Mouse (Mus musculus): ENCODE measurements around the gene Zfp275. TPM values are rescaled to one million over a fixed set of nuclear protein-coding genes. Genes with fewer than 3 reads are reported as not detected.
"Not testable (repeated sequence)": the region's sequence is repeated elsewhere in the genome, so short reads cannot be mapped to it uniquely, and the experiment has no call there.

The Zfp275 gene
- 14.9 and 16.3 TPM in 2 replicates for polyA plus RNA-seq (2014; fragmentation: Nextera tagmentation; extraction: Ambion mirVana)

DNA sequence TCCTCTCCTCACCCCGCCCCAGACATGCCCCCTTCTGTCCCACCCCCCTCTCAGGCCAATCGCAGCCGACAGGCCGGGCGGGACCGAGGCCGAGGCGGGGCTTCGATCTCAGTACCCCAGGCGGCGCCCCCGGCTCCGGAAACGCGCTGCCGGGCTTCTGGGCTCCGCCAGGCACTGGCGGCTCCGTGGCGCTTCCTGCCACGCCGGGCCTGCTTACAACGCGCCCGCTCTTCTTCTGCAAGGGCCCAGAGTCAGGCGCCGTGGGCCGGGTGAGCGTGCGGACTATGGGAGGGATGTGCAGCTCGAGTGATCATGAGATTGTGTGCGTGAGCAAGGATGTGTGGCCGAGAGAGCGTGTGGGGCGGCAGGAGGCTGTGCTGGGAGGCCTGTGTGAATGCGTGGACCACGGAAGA is at the start of gene Zfp275:
TSS of gene Zfp275 (plus strand) at position 139 of the 413 bp plus-strand sequence.
- Histone ChIP-seq H3K4me2 (ENCODE audit: low read length) (peak within 1 kb of the TSS; percentile 52), H3K4me1 (replicated peaks; ENCODE audit: control insufficient read depth, insufficient read depth, low read length) (no peaks in the 10 kb centered on the region), H3K36me3 (ENCODE audit: control insufficient read depth, insufficient read depth, low read length) (no peaks in the 10 kb centered on the region), H3K9ac (ENCODE audit: low read length) (peak within 1 kb of the TSS; percentile 66), H3K27me3 (replicated peaks; ENCODE audit: control insufficient read depth, insufficient read depth, low read length) (0 out of 2 replicates have a peak, but pooled peaks cover 9% of the 10 kb centered on the region), H3K9me3 (ENCODE audit: control insufficient read depth, low read length) (no peaks in the 10 kb centered on the region), H3K4me3 (ENCODE audit: low read depth, low read length) (peak within 1 kb of the TSS; percentile 57), H3K27ac (ENCODE audit: low read depth) (peak within 1 kb of the TSS; percentile 62)
- DNase-seq (ENCODE audit: low spot score) (peak; percentile 82), ATAC-seq (replicated peaks; ENCODE audit: low FRiP score, low TSS enrichment, low read depth) (peak; percentile 89)
- WGBS, result 11% methylated on average over 37 of the region's 37 CpGs

DNA sequence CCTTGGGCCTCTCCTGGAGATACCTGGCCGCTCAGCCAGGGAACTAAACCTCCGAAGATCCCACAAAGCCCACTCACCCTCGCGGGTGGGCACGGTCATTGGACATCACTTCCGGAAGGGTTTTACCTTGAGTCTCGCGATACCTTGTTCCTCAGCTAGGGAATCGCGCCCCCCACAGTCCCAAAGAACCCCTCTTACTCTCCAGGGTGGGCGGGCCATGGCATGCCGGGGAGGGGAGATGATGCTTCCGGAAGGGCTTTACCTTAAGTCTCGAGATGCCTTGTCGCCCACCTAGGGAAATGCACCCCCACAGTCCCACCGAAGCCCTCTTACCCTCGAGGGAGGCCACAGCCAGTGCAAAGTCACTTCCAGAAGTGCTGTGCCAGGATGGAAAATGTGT is 49.5 kb upstream of the Zfp275 start, which contains the start of the genes Xlr5a and Xlr5c:
TSS of gene Xlr5a (minus strand) at position 101 of the 400 bp plus-strand sequence.
TSS of gene Xlr5c (minus strand) at position 101 of the 400 bp plus-strand sequence.
- H3K36me3 ChIP-seq (ENCODE audit: control insufficient read depth, insufficient read depth, low read length); H3K4me2 ChIP-seq (ENCODE audit: low read length); H3K9ac ChIP-seq (ENCODE audit: low read length); H3K27ac ChIP-seq (ENCODE audit: low read depth); ATAC-seq (replicated peaks; ENCODE audit: low FRiP score, low TSS enrichment, low read depth); H3K4me3 ChIP-seq (ENCODE audit: low read depth, low read length); H3K4me1 ChIP-seq (replicated peaks; ENCODE audit: control insufficient read depth, insufficient read depth, low read length); H3K27me3 ChIP-seq (replicated peaks; ENCODE audit: control insufficient read depth, insufficient read depth, low read length); H3K9me3 ChIP-seq (ENCODE audit: control insufficient read depth, low read length); DNase-seq (ENCODE audit: low spot score): not testable (repeated sequence)
- WGBS, result 90% methylated on average over 12 of the region's 17 CpGs

DNA sequence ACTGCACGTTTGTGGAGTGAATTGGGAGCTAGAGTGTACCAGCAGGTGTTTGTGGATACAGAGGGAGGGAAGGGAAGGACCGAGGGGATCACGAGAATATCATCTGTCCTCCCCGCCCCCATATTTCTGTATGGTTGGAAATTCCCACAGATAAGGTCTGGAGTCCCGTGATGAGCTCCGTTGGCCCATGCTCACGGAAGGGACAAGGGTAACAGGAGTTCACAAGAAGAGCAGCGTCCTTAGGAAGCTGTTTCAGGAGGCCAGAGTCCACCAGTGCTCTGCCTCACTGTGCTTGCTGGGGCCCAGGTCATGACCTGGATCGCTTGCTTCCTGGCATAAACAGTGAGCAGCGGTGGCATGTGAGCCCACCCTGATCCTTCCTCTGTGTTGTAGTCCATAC is 46.7 kb upstream of the Zfp275 start:
- not testable (repeated sequence) for ATAC-seq (replicated peaks; ENCODE audit: low FRiP score, low TSS enrichment, low read depth)

DNA sequence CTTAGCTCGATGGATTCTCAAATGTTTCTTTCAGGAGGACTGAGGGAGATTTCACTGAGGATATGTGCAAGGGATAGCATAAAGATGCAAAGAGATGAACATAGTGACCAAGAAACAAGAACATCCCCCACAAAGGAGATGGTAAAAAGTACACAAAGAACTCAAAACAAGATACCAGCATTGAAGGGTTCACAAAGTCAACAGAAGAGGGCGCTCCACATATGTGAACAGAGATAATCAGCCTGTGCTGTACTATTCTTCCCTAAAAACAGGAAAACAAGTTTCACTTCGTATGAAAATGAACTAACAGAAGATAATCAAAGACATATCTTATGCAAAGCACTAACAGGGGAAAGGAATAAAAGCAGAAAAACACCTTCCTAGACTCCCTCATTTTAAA is 29.9 kb upstream of the Zfp275 start:
- WGBS, result 39% methylated on average over 3 of the region's 3 CpGs
- Histone ChIP-seq H3K36me3 (ENCODE audit: control insufficient read depth, insufficient read depth, low read length) (no peaks in the 10 kb centered on the region), H3K9ac (ENCODE audit: low read length) (no peak overlapping the region), H3K27me3 (replicated peaks; ENCODE audit: control insufficient read depth, insufficient read depth, low read length) (no peaks in the 10 kb centered on the region), H3K9me3 (ENCODE audit: control insufficient read depth, low read length) (no peaks in the 10 kb centered on the region), H3K27ac (ENCODE audit: low read depth) (no peak overlapping the region), H3K4me1 (replicated peaks; ENCODE audit: control insufficient read depth, insufficient read depth, low read length) (no peaks in the 10 kb centered on the region), H3K4me3 (ENCODE audit: low read depth, low read length) (no peak overlapping the region), H3K4me2 (ENCODE audit: low read length) (no peak overlapping the region)
- ATAC-seq (replicated peaks; ENCODE audit: low FRiP score, low TSS enrichment, low read depth) (no peak), DNase-seq (ENCODE audit: low spot score) (no peak)

More for the DNA sequence above, 46.7 kb upstream of the Zfp275 start:
- not testable (repeated sequence) for H3K27ac ChIP-seq (ENCODE audit: low read depth); H3K4me2 ChIP-seq (ENCODE audit: low read length); H3K4me1 ChIP-seq (replicated peaks; ENCODE audit: control insufficient read depth, insufficient read depth, low read length); H3K27me3 ChIP-seq (replicated peaks; ENCODE audit: control insufficient read depth, insufficient read depth, low read length); H3K36me3 ChIP-seq (ENCODE audit: control insufficient read depth, insufficient read depth, low read length); H3K4me3 ChIP-seq (ENCODE audit: low read depth, low read length); H3K9me3 ChIP-seq (ENCODE audit: control insufficient read depth, low read length); H3K9ac ChIP-seq (ENCODE audit: low read length); DNase-seq (ENCODE audit: low spot score)
- WGBS, result 55% methylated on average over 7 of the region's 10 CpGs

DNA sequence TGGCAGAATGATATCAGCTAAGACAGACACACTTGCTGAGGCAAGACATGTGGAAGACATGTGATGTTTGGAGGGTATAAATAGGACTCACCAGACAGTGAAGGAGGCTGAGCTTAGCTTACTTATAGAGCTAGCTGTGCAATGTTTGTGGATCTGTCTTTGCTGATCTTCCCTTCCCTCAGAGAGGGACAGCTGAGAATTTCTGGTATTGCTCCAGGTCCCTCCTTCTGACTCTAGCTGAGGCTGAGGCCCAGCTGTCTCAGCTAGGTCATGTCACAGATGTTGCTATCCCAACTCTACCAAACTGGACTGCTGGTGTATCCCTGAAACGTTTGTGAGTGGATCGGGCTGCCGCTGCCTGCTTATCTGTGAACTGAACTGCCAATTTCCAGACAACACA is 21.4 kb upstream of the Zfp275 start:
- DNase-seq (ENCODE audit: low spot score) (no peak), ATAC-seq (replicated peaks; ENCODE audit: low FRiP score, low TSS enrichment, low read depth) (no peak)
- WGBS, result 69% methylated on average over 3 of the region's 3 CpGs
- Histone ChIP-seq H3K27me3 (replicated peaks; ENCODE audit: control insufficient read depth, insufficient read depth, low read length) (no peaks in the 10 kb centered on the region), H3K27ac (ENCODE audit: low read depth) (no peak overlapping the region), H3K9ac (ENCODE audit: low read length) (no peak overlapping the region), H3K4me1 (replicated peaks; ENCODE audit: control insufficient read depth, insufficient read depth, low read length) (no peaks in the 10 kb centered on the region), H3K36me3 (ENCODE audit: control insufficient read depth, insufficient read depth, low read length) (no peaks in the 10 kb centered on the region), H3K4me3 (ENCODE audit: low read depth, low read length) (no peak overlapping the region), H3K9me3 (ENCODE audit: control insufficient read depth, low read length) (no peaks in the 10 kb centered on the region), H3K4me2 (ENCODE audit: low read length) (no peak overlapping the region)

DNA sequence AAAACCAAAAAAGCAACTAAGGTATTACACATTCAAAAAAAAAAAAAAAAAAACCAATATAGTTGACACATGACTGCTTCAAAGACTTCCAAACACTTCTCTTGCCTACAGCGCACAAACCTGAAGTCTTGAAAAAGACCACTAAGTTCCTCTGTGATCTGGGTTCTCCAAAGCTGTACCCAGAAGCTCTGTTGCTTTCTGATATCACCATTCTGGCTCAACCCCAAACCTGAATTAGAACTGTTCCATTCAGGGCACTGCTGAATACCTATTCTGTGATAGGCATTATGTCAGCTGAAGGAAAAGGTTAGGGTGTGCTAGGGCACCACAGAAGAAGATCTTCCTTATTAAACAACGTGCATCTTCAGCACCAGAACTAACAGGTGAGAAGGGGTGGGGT is 15.2 kb upstream of the Zfp275 start:
- Histone ChIP-seq H3K4me1 (replicated peaks; ENCODE audit: control insufficient read depth, insufficient read depth, low read length) (no peaks in the 10 kb centered on the region), H3K9ac (ENCODE audit: low read length) (no peak overlapping the region), H3K9me3 (ENCODE audit: control insufficient read depth, low read length) (no peaks in the 10 kb centered on the region), H3K27ac (ENCODE audit: low read depth) (no peak overlapping the region), H3K4me2 (ENCODE audit: low read length) (no peak overlapping the region), H3K27me3 (replicated peaks; ENCODE audit: control insufficient read depth, insufficient read depth, low read length) (0 out of 2 replicates have a peak, but pooled peaks cover 3% of the 10 kb centered on the region), H3K4me3 (ENCODE audit: low read depth, low read length) (no peak overlapping the region), H3K36me3 (ENCODE audit: control insufficient read depth, insufficient read depth, low read length) (no peaks in the 10 kb centered on the region)
- 81% methylated on average over 2 of the region's 2 CpGs for WGBS
- no peak for DNase-seq (ENCODE audit: low spot score)
- no peak for ATAC-seq (replicated peaks; ENCODE audit: low FRiP score, low TSS enrichment, low read depth)

DNA sequence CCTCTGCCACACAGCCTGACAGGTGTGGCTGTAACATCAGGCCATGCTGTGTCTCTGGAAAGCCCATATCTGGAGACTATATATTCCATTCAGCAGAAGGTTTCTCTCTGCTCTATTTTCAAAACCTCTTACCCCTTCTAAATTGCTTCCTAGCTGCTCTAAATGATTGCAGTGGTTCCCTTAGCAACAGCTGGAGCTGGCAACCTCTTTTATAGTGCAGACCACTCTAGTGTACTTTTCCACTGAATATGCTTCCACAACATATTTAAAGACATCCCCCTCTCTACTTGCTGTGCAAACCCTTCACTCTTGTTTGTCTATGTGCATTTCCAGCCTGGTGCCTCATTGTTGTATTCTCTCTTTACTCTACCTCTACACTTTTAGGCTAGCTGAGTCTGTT is 8.9 kb upstream of the Zfp275 start:
- Histone ChIP-seq H3K4me1 (replicated peaks; ENCODE audit: control insufficient read depth, insufficient read depth, low read length) (no peaks in the 10 kb centered on the region), H3K36me3 (ENCODE audit: control insufficient read depth, insufficient read depth, low read length) (no peaks in the 10 kb centered on the region), H3K4me2 (ENCODE audit: low read length) (no peak overlapping the region), H3K4me3 (ENCODE audit: low read depth, low read length) (no peak overlapping the region), H3K27me3 (replicated peaks; ENCODE audit: control insufficient read depth, insufficient read depth, low read length) (peaks cover 4% of the 10 kb centered on the region; the same call in 1 of the 2 replicates), H3K9ac (ENCODE audit: low read length) (no peak overlapping the region), H3K27ac (ENCODE audit: low read depth) (no peak overlapping the region), H3K9me3 (ENCODE audit: control insufficient read depth, low read length) (no peaks in the 10 kb centered on the region)
- no peak for ATAC-seq (replicated peaks; ENCODE audit: low FRiP score, low TSS enrichment, low read depth)
- DNase-seq (ENCODE audit: low spot score), result no peak

DNA sequence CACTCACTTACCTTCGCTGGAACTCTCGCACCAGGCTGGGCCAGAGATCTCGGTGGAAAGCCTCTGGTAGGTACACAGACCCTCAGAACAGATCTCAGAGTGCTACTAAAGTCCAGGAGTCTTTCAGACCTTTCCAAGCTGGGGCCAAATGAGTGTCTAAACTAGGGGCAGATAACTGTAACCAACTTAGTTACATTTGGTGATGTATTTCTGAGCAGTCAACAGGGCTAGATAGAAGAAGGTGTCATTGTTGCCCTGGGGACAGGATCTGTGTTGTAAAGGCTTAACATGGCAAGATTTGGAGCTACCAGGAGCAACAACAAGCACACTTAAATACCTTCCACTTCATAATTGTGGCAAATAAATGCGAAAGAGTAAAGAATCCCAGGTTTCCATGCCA is 5.7 kb upstream of the Zfp275 start, which contains the start of gene Gm45015:
TSS of gene Gm45015 (minus strand) at position 101 of the 400 bp plus-strand sequence.
- Histone ChIP-seq H3K9me3 (ENCODE audit: control insufficient read depth, low read length) (no peaks in the 10 kb centered on the region), H3K4me2 (ENCODE audit: low read length) (no peak within 1 kb of the TSS), H3K9ac (ENCODE audit: low read length) (no peak within 1 kb of the TSS), H3K36me3 (ENCODE audit: control insufficient read depth, insufficient read depth, low read length) (no peaks in the 10 kb centered on the region), H3K4me3 (ENCODE audit: low read depth, low read length) (no peak within 1 kb of the TSS), H3K4me1 (replicated peaks; ENCODE audit: control insufficient read depth, insufficient read depth, low read length) (no peaks in the 10 kb centered on the region), H3K27me3 (replicated peaks; ENCODE audit: control insufficient read depth, insufficient read depth, low read length) (peaks cover 11% of the 10 kb centered on the region; the same call in 1 of the 2 replicates), H3K27ac (ENCODE audit: low read depth) (no peak within 1 kb of the TSS)
- no peak for DNase-seq (ENCODE audit: low spot score)
- no peak for ATAC-seq (replicated peaks; ENCODE audit: low FRiP score, low TSS enrichment, low read depth)
- WGBS, result 89% methylated on average over 4 of the region's 4 CpGs

DNA sequence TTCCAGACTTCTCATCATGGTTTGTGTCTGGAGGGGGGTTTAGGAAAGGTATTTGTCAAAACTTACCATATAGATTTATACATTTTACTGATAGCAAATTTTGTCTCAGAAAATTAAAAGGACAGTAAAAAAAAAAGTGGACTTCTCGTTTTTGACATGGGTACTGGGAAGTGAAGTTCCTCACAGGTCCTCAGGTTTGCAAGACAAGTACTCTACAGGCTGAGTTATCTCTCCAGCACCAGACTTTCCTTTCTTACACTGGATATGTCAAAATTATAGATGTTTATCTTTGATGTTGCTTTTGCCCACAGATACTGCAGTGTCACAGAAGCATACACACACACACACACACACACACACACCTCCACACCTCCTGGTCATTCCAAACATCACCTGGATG is 948 bp upstream of the Zfp275 start:
- H3K4me1 ChIP-seq (replicated peaks; ENCODE audit: control insufficient read depth, insufficient read depth, low read length), result no peaks in the 10 kb centered on the region
- ATAC-seq (replicated peaks; ENCODE audit: low FRiP score, low TSS enrichment, low read depth) (no peak), DNase-seq (ENCODE audit: low spot score) (no peak)
- no peak overlapping the region for H3K9ac ChIP-seq (ENCODE audit: low read length)
- no peak overlapping the region for H3K4me2 ChIP-seq (ENCODE audit: low read length)
- H3K4me3 ChIP-seq (ENCODE audit: low read depth, low read length), result no peak overlapping the region
- H3K9me3 ChIP-seq (ENCODE audit: control insufficient read depth, low read length), result no peaks in the 10 kb centered on the region
- peaks cover 9% of the 10 kb centered on the region; the same call in 1 of the 2 replicates for H3K27me3 ChIP-seq (replicated peaks; ENCODE audit: control insufficient read depth, insufficient read depth, low read length)
- 58% methylated on average over 1 of the region's 1 CpGs for WGBS
- H3K36me3 ChIP-seq (ENCODE audit: control insufficient read depth, insufficient read depth, low read length), result no peaks in the 10 kb centered on the region
- H3K27ac ChIP-seq (ENCODE audit: low read depth), result no peak overlapping the region
